Mouse (Mus musculus) layer of hippocampus, adult 11-12 months (tissue): ENCODE data around the gene Zfp536.
A peak's percentile ranks its signal among the peaks of the same experiment; 100 is the strongest.

Experiments
- DNase-seq: peaks from one replicate; pipeline ENCODE4 v3.0.0; 2022; ENCODE audit warnings: low spot score

The Zfp536 gene

GRCm38 (mm10) chr7:37773312-37773702 is at the start of gene Zfp536:
Gene Zfp536, minus strand, starts transcription at chr7:37773641.
- DNase-seq = no peak

- DNase-seq = no peak
These were observed 47.3 kb upstream of the Zfp536 start for GRCm38 (mm10) chr7:37820670-37821301.

DNA sequence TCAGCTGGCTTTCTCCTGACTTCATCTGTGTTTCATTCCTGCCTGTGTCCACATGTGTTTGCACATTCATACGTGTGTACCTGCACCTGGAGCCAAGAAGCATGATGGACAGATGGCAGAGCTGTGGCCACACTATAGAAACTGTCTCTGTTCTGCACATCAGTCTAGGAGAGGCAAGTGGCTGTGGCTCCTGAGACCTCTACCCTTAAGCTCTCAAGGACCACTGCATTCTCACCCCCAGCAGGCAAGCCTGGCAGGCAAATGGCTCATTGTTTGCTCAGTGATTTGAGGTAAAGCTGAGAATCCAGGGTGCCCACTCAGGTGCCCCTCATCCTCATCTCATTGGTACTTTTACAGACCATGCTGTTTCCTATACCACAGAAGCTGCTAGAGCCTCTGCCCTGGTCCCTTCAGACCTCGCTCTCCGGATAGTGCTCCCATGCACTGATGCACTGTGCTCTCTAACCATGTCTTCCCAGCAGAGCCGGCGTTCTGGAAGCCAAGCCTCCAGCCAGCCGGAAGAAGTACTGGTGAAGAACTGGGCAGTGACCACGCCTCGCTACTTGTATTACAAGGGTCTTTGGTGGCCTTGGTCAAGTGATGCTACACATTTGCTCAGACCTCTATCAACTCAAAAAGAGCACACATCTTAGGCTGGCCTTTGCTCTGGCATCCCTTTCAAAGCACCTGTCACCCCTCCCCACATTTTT is 45.3 kb upstream of the Zfp536 start:
- no peak for DNase-seq

- DNase-seq = no peak
These were observed 43.5 kb upstream of the Zfp536 start for GRCm38 (mm10) chr7:37816901-37817300.

GRCm38 (mm10) chr7:37814844-37815406 is 41.5 kb upstream of the Zfp536 start:
- DNase-seq = no peak

DNA sequence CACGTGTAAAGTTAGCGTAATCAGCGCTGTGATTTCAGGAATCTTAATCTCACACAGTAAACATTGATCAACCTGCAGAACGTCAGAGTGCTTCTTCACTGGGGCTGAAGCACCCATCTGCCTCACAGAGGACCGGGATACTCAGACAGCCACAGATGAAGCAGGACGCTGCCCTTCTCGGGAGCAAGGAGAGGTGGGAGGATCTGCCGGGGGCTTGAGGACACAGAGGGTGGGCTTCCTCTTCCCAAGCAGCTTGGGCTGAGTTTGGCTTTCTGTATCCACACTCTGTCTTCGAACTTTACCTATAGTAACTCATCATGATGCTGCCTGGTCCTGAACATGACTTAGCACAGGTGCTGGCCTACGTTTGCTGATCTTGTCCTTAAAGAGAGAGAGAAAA is 40.2 kb upstream of the Zfp536 start:
- DNase-seq = no peak

GRCm38 (mm10) chr7:37809908-37810307 is 36.5 kb upstream of the Zfp536 start:
- peak; percentile 8 for DNase-seq

DNA sequence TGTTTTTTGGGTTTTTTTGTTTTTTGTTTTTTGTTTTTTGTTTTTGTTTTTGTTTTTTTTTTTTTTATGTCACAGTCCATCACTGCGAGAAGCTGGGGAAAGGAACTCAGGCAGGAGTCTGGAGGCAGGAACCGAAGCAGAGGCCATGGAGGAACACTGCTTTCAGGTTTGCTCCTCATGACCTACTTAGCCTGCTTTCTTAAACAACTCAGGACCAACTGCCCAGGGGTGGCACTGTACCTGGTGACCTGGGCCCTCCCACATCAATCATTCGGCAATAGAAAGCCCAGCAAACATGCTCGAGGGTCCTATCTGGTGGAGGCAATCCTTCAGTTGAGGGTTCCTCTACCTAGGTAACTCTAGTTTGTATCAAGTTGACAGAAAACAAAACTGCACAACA is 35.6 kb upstream of the Zfp536 start:
- no peak for DNase-seq

- DNase-seq = no peak
These were observed 27.7 kb upstream of the Zfp536 start for GRCm38 (mm10) chr7:37801160-37801559.

GRCm38 (mm10) chr7:37788721-37789120 is 15.3 kb upstream of the Zfp536 start:
- no peak for DNase-seq

DNA sequence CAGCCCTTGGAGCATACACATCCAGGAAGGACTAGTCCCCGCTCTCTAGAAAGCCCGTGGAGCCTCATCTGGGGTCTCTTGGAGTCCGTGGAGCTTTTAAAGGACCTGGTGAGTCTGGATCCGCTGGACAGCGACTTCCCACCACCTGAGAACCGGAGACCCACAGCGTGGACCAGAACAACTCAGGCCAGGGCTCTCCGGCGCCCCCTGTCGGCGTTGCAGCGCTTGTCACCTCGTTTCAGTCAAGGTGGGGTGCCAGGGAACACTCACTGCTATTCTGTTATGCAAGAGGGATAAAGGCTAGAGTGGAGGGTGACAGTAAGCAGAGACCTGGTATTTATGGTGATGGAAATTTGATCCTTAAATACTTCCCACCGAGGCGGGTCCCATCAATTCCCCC is 2.1 kb upstream of the Zfp536 start:
- peak; percentile 54 for DNase-seq

DNA sequence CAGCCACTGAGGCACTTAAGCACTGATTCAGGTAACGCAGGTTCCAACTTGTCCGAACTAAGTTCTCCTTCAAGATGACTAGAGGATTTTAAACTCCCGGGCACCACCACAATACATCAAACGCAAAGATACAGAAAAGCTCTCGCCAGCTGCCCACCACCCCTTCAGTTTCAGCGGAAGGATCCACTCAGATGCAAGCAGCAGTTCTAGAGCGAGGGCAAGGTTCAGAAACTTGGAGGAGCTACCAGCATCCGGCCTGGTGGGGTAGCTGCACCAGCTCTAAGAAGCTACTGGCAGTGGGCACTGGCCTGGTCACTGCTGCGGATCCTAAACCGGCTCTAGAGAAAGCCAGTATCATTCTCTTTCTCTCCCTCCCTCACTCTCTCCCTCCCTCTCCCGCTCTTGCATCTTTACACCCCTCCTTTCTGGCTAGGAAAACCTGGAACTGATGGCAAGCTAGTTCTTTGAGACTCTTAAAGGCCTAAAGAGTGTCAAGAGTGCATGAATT is 1.1 kb upstream of the Zfp536 start:
- DNase-seq = no peak

- DNase-seq = no peak
These were observed 465 bp upstream of the Zfp536 start for GRCm38 (mm10) chr7:37773906-37774305.

- no peak for DNase-seq
These were observed 797 bp downstream of the Zfp536 start for GRCm38 (mm10) chr7:37772376-37773311.

- no peak for DNase-seq
These were observed 1.7 kb downstream of the Zfp536 start for GRCm38 (mm10) chr7:37771491-37772375.

- peak; percentile 81 for DNase-seq
These were observed 2.9 kb downstream of the Zfp536 start for GRCm38 (mm10) chr7:37770400-37771050.

- no peak for DNase-seq
These were observed 3.7 kb downstream of the Zfp536 start for GRCm38 (mm10) chr7:37769526-37770399.

GRCm38 (mm10) chr7:37769004-37769403 is 4.4 kb downstream of the Zfp536 start:
- DNase-seq = no peak

DNA sequence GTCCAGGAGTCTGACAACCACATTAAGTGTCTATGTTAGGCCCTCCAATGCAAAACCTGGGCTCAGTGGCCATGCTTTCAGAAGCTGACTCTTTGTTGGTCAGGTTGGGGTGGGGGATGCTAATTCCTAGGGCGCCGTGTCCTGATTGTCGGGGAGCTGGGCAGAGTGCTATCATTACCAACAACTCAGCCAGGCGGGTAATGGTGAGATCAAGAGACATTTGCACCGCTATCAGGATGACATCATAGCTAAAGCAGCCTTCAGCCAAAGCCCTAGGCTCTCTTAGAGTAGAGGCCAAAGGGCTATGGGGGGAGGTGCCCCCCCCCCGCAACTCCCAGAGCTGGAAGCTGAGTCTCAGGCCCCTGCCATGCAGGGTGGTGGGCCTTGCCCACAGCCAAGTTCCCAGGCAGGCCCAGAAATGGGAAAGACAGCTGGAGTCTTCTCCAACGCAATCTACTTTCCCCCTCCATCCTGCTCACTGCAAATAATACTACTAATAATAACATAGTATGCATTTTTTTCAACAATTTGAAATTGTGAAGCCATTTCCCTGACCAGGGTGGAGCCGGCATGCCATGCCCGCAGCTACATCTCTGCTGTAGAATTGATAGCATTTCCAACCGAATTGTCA is 5.0 kb downstream of the Zfp536 start:
- no peak for DNase-seq
